Mouse (Mus musculus): ENCODE results near the gene Tusc2.

DNA sequence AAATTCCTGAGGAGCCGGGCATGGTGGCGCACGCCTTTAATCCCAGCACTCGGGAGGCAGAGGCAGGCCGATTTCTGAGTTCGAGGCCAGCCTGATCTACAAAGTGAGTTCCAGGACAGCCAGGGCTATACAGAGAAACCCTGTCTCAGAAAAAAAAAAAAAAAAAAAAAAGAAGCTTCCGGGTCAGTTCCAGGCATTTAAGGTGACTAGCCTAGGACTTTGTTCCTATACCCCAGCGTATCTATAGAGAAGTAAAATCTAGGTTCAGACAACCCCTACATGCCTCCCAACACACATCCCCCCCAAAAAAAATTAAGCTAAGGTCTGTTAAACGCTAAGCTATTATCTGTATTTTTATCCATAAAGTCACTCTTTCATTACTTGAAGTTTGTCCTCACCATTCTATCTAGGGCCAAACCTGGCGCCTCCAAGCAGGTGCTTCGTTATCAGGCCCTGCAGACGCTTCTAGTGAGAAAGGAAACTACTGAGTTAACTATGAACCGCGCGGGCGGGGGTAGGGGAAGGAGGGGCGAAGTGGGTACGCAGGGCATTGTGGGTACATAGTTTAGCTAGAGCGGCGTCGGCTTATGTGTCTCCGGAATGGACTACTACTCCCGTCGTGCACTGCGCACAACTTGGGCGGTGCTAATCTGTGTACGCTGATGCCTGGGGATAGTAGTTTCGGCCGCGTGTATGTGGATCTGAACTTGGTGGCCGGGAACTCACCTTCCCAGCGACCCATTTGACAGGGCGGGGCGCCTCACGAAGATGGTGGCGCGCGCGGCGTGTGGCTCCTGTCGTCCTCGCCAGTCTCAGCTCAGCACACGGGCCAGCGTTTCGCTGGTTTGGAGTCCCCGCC, 24.1 kb downstream of the Tusc2 start, which contains the start of gene Ifrd2:
- TF ChIP-seq EP300 (IDR thresholded peaks at IDR 0.05; ENCODE audit: low read depth) (peak; percentile 43; the same call in 1 of the 2 replicates), CTCF (IDR thresholded peaks at IDR 0.05; ENCODE audit: low read depth) (no peak)
